Mouse (Mus musculus) erythroblast, embryonic 14.5 days (primary cell): Measurements from ENCODE around the gene Nxph3.

Experiments used
- GATA1 ChIP-seq: IDR thresholded peaks from 2 replicates; pipeline ENCODE4 v1.6.1; 2012; ENCODE audit warnings: low read length, inconsistent platforms, mixed read lengths
- TAL1 ChIP-seq: IDR thresholded peaks from 3 replicates; pipeline ENCODE4 v1.6.1; 2012; ENCODE audit warnings: low read length, inconsistent platforms, mixed read lengths

GRCm38 (mm10) chr11:95533484-95534160 lies 19.3 kb upstream of the Nxph3 start:
- TF ChIP-seq GATA1 (no peak), TAL1 (no peak)
